Mouse (Mus musculus) gastrocnemius, postnatal 36 days (tissue): ENCODE data around the gene Ccdc47. TPM values are rescaled to one million over a fixed set of nuclear protein-coding genes. Genes with fewer than 3 reads are reported as not detected.
"Not testable (repeated sequence)": the region's sequence is repeated elsewhere in the genome, so short reads cannot be mapped to it uniquely, and the experiment has no call there.

Experiments used
- DNase-seq, 2 experiments: peaks; one replicate each; pipeline ENCODE4 v3.0.0; 2022
- intact Hi-C: fragments of 180-260 bp; cut with DNase I; formaldehyde crosslinking; loops from one replicate; pipeline ENCODE4 v1.15.1; 2025
- total RNA-seq, 2 experiments: library from RNA; stranded (reverse); gene quantifications; 2 replicates each; pipeline ENCODE4 v1.2.3; 2021

Ccdc47 gene
- total RNA-seq, 2 experiments from 2014 or later, result 60.0 to 68.3 TPM

GRCm38 (mm10) chr11:106201337-106202122 is 14.6 kb downstream of the Ccdc47 start:
- intact Hi-C loops, result no loop called here
- no peak for DNase-seq

- no peak for DNase-seq
- intact Hi-C loops, result no loop called here
These were observed 15.4 kb downstream of the Ccdc47 start for GRCm38 (mm10) chr11:106200756-106201155.

GRCm38 (mm10) chr11:106199997-106200396 is 16.1 kb downstream of the Ccdc47 start:
- DNase-seq, intact Hi-C loops: not testable (repeated sequence)

- intact Hi-C loops, result no loop called here
- no peak for DNase-seq
These were observed 17.9 kb downstream of the Ccdc47 start for GRCm38 (mm10) chr11:106198277-106198676.

- intact Hi-C loops, result no loop called here
These were observed 20.8 kb downstream of the Ccdc47 start for GRCm38 (mm10) chr11:106195341-106195740.

GRCm38 (mm10) chr11:106194891-106195290 is 21.3 kb downstream of the Ccdc47 start:
- no peak for DNase-seq
- intact Hi-C loops, result no loop called here

More at GRCm38 (mm10) chr11:106195341-106195740, 20.8 kb downstream of the Ccdc47 start:
- DNase-seq, result no peak

GRCm38 (mm10) chr11:106194155-106194541 is 22.0 kb downstream of the Ccdc47 start:
- intact Hi-C loops, result no loop called here
- DNase-seq, result no peak

GRCm38 (mm10) chr11:106193371-106194154 is 22.6 kb downstream of the Ccdc47 start:
- peak; percentile 91 to 97 for DNase-seq
- intact Hi-C loops, result no loop called here

- DNase-seq, result no peak
- intact Hi-C loops, result no loop called here
These were observed 23.3 kb downstream of the Ccdc47 start for GRCm38 (mm10) chr11:106192657-106193370.

- no peak for DNase-seq
- intact Hi-C loops, result no loop called here
These were observed 23.9 kb downstream of the Ccdc47 start for GRCm38 (mm10) chr11:106192241-106192640.

- intact Hi-C loops, result no loop called here
- no peak for DNase-seq
These were observed 24.4 kb downstream of the Ccdc47 start for GRCm38 (mm10) chr11:106191716-106192115.

GRCm38 (mm10) chr11:106187326-106187725 is 28.8 kb downstream of the Ccdc47 start:
- intact Hi-C loops, result no loop called here
- no peak for DNase-seq

- DNase-seq, result no peak
- intact Hi-C loops, result no loop called here
These were observed 35.7 kb downstream of the Ccdc47 start for GRCm38 (mm10) chr11:106180449-106180801.

GRCm38 (mm10) chr11:106179711-106180448 is 36.3 kb downstream of the Ccdc47 start:
- no peak for DNase-seq
- intact Hi-C loops, result no loop called here

- no peak for DNase-seq
- intact Hi-C loops, result no loop called here
These were observed 37.9 kb downstream of the Ccdc47 start for GRCm38 (mm10) chr11:106178036-106178782.

GRCm38 (mm10) chr11:106176372-106176771 is 39.8 kb downstream of the Ccdc47 start:
- DNase-seq, result no peak
- intact Hi-C loops, result no loop called here

GRCm38 (mm10) chr11:106175081-106175480 is 41.1 kb downstream of the Ccdc47 start:
- intact Hi-C loops, result no loop called here
- peak in 1 of 2 experiments; percentile 56 for DNase-seq

GRCm38 (mm10) chr11:106174372-106174771 is 41.8 kb downstream of the Ccdc47 start:
- peak; percentile 37 to 52 for DNase-seq

GRCm38 (mm10) chr11:106173228-106173627 is 42.9 kb downstream of the Ccdc47 start:
- intact Hi-C loops, result no loop called here
- no peak for DNase-seq

More at GRCm38 (mm10) chr11:106174372-106174771, 41.8 kb downstream of the Ccdc47 start:
- intact Hi-C loops, result no loop called here

- DNase-seq, result no peak
- intact Hi-C loops, result no loop called here
These were observed 45.3 kb downstream of the Ccdc47 start for GRCm38 (mm10) chr11:106170807-106171206.
